Mouse (Mus musculus): ENCODE measurements around the gene Ppm1m.

Gene Ppm1m

GRCm38 (mm10) chr9:106156419-106156818 lies 43.1 kb downstream of the Ppm1m start:
- peak; percentile 71 for DNase-seq

DNA sequence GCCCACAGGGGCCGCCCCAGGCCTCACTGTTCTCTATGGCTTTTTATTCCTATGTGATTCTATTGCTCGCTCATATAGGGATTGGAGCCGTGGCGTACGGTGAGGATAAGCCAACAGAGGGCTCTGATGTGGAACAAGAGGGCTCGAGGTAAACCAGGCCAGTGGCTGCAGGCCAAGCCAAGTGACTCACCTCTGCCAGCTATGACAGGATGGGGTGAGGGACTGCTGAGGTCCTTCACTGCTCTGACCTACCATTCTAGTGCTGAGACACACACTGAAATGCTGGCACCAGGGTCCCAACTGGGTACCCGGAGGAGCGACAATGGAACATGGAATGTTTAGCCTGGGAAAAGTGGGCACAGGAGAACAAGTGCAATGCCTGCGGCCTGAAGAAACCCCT lies 45.4 kb downstream of the Ppm1m start:
- DNase-seq = no peak

DNA sequence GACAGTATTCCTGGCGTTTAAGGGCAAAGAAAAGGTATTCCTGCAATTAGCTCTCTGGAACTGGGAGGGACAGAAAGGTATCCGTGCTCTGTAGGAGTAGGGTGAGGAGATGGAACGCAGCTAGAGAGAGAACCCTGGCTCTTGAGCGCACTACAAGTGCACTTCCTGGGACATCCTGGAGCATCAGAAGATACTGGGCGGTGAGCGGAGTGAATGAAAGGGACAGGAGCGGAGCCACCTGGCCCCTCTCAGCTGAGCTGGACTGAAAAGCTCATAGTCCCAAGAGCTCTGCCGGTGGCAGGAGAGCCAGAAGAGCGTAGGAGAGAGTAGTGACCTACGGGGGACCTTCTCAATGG lies 50.2 kb downstream of the Ppm1m start:
- no peak for DNase-seq

DNA sequence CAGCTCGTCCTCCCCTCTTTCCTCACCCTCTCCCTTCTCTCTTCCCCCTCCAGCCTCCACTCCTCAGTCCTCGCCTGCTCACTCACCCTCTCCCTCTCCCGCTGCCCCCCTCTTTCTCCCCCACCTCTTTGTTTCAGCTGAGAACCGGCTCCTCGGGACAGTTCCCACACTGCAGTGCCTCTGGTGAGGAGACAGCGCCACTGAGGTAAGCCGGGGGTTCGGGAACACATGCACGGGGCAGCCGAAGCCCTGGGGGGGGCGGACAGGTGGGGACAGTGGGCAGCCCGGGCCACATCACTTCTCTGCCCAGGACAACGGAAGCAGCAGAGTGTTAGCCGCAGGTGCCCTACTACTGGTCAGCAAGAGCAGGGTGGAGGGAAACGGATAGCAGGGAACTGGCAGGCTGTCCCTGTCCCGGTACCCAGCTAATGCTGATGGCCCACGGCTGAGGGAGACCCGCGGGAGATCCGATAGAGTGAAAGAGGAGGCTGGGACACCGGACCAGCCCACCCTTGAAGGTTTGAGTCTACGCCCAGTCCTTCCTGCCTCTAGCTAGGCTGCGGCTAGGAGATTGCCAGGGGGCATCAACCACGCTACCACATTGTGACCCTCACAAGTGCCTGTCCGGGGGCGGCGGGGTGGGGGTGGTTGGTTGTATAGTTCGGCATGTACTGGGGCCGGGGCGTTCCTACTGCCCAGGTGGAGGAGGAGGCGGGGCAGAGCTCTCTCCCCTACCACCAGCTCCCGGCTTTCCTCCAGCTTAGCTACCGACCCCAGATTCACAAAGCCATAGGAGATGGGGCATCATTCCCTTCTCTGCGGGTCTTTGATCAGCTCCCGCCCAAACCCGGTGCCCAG lies 50.8 kb downstream of the Ppm1m start:
- DNase-seq = no peak

GRCm38 (mm10) chr9:106147851-106148431 lies 51.6 kb downstream of the Ppm1m start:
- DNase-seq = no peak

DNA sequence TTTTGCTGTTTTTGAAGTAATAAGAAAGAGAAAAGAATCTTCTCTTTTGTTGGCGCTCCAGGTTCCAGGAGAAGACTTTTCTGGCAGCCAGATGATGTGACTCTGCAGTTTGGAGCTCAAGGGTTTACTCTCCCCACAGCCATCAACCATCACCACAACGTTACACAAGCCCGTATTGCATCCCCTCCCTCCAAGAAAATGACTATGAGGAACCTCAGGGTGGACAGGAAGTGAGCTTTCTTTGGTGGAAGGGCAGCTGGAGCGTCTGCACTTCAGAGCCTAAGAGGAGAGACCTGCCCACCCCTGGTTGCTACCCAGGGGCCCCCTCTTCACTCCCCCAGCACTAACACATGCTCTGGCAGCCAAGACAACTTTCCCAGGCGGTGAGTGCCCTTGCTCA lies 52.3 kb downstream of the Ppm1m start:
- no peak for DNase-seq

- DNase-seq = no peak
These were observed 54.0 kb downstream of the Ppm1m start for GRCm38 (mm10) chr9:106145582-106145981.

Data from lung, postnatal 10 days (tissue).